Mouse (Mus musculus) thymus, postnatal 0 days (tissue): Measurements from ENCODE around the gene Fndc5. TPM values are rescaled to one million over a fixed set of nuclear protein-coding genes. Genes with fewer than 3 reads are reported as not detected.

Experiments used
- DNase-seq: peaks from one replicate; pipeline ENCODE4 v3.0.0-alpha.2; 2015; ENCODE audit warnings: low spot score
- polyA plus RNA-seq: library from polyadenylated mRNA; unstranded; fragments of >200 nt; fragmentation: Nextera tagmentation; extraction: Ambion mirVana; gene quantifications from 2 replicates; pipeline ENCODE4 v1.2.1, GENCODE M21; 2015

Gene Fndc5
- polyA plus RNA-seq, 1 experiment from 2014 or later, result 0.47 TPM

DNA sequence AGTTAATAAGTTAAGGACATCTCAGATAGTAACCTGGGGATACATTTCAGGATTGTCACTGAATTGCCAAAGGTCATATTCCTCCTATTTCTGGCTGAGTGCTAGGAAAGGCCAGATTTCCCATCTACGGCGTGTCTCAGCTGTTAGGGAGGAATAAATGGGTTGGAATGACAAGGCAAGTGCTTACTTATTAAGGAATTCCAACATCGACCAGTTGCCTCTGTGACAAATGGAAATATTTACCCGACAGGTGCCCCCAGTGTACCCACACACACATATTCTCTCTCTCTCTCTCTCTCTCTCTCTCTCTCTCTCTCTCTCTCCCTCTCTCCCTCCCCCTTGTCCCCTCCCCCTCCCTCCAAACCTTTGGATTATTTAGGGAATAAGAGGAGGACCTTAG, 9.1 kb downstream of the Fndc5 start:
- DNase-seq, result no peak

DNA sequence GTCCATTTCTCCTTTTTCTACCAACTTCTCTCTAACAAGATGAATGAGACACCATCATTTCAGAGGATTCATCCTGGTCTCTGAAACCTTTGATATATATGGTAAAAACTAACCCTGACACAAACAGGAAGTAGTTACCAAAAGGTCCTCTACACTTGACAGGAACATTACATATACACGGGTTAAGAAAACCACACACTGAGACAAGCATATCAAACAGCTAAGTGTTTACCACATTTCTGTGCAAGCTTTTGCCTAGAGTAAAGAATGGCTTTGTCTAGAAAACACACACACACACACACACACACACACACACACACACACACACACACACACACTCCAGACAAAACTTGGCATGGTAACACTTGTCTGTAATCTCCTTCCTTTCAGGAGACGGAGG, 9.6 kb downstream of the Fndc5 start:
- DNase-seq, result peak; percentile 12

DNA sequence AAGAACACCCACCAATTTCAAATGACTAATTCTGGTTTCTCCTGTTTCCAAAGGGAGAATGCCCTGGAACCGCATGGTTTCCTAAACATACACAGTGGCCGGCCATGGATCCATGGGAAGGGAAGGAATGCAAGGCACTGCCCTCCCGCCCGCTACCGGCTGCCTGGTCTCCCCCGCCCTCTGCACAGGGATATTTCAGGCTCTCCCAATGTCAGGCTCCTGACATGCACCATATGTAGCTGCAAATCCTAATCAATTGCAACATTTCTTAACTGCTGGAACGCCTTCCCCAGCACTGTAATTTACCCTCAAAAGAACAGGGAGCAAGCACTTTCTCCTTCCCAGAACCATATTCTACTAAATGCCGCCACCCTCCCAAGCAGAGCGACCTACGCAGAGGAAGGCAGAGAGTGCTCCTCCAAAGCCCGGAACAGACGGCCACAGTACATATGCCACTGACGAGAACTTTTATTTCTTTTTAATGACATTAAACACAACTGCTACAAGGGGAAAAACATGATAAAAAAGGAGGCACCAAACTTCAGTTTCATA, 10.8 kb downstream of the Fndc5 start:
- no peak for DNase-seq

DNA sequence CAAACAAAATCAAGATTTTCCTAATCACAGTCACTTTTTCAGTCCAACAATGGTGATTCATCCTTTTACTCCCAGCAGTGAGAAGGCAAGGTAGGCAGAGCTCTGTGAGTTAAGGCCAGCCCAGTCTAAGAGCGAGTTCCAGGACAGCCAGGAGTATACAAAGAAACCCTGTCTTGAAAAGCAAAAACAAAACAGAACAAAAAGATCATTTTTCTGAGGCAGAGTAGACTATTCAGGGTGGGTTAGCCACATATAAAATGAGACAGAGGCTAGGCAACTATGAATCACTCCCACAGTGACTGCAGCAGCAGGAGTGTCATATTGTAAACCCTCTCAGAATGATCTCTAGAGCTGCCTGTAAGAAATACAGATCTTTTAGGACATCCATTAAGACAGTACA, 12.5 kb downstream of the Fndc5 start:
- no peak for DNase-seq

DNA sequence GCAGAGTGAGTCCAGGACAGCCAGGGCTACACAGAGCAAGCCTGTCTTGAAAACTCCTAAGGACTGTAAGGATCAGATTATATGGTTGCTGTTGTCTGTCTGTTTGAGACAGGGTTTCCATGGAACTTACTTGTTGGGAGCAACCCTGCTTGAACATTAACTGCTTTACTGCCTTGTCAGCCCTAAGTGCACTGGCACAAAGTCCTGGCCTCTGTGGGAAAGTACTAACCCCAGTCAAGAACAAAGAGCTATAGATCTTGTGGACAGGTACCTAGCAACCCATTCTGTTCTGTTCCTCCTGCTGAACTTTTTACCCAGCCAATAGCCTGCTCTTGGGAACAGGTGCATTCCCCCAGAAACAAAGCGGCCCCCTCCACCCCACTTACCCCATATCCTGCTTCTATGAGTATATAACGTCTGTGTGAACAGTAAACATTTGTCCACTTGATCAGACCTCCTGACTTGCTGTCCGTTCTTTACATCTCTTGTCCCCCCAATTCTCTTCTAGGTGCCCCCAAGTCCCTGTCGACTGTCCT, 14.5 kb downstream of the Fndc5 start:
- DNase-seq, result no peak

DNA sequence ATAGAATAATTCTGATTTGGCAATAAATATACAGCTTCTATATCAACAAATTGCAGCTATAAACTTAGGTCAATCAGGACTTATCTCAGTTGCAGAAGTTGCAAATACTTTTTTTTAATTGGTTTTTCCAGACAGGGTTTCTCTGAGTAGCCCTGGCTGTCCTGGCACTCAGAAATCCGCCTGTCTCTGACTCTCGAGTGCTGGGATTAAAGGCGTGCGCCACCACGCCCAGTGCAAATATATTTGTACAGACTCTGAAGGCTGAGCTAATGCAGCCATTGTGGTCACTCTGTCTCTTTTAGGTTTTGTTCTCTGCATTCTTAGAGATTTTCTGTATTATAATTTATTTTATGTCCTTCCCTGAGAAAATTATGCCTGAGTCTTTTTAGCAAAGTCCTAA, 20.7 kb downstream of the Fndc5 start:
- no peak for DNase-seq

DNA sequence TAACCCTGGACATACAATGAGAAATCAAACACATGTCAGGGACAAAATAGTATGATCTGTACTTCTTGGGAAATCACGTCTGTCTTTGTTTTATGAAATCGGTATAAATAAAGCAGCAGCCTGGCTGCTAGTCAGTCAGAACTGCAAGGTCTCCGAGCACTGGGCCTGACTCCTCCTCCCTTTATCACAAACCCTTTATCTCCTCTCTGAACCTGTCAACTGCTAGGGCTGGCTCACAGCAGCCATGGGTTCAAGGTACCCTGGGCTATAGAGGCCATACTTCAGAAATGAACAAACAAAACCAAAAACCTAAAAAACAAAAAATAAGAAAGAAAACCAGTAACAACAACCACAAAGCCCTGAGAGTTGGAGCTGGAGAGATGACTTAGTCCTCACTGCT, 21.8 kb downstream of the Fndc5 start:
- no peak for DNase-seq

DNA sequence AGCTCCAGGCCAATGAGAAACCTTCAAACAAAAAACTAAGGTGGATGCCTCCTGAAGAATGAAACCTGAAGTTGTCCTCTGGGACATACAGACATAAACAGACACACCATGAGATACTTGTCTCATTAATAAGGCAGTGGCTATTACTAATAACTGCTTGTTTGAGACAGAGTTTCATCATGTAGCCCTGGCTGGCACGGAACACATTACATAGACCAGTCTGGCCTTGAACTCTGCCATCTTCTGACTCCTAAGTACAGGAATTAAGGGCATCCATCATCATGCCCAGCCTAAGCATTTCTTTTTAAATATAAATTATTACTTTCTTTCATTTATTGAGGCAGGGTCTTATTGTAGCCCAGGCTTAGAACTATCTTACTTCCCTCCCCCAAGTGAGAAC, 24.3 kb downstream of the Fndc5 start:
- DNase-seq, result no peak

DNA sequence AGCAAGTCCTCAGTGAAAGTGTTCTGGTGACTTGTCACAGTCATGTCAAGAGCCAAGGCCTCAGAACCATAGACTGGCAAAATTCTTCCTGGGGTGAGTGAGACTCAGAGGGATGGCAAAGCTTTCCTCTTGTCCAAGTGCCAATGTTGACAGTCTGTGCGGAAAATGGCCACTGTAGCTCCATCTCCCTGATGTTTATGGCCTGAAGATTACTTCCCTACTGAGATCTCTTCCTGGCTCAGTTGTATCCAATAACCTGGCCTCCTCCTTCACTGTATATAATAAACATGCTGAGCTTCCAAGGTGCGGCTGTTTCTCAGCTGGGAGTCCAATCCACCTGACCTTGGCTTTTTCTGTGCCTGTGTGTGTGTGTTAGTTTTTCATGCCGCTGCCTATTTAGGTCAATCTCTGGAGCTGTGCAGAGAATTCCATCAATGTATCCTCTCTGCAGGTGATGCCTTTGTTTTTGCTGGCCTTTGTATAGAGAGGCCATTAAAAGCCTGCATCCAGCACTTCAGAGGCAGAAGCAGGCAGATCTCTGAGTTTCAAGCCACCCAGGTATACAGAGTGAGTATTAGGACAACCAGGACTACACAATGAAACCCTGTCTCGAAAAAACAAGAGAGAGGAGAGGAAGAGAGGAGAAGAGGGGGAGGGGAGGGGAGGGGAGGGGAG, 24.9 kb downstream of the Fndc5 start:
- DNase-seq, result no peak

DNA sequence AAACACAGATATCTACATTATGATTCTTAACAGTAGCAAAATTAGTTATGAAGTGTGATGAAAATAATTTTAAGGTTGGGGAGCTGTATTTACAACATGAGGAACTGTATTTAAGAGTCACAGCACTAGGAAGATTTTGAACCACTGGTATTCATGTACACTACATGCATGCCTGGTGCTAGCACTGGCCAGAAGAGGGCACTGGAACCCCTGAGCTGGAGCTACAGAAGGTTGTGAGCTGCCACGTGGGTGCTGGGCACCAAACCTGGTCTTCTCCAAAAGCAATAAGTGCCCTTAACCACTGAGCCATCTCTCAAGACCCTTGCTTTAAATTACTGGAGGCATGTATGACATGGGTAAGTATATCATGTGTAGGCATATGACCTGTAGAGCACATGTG, 35.7 kb downstream of the Fndc5 start:
- DNase-seq, result no peak

DNA sequence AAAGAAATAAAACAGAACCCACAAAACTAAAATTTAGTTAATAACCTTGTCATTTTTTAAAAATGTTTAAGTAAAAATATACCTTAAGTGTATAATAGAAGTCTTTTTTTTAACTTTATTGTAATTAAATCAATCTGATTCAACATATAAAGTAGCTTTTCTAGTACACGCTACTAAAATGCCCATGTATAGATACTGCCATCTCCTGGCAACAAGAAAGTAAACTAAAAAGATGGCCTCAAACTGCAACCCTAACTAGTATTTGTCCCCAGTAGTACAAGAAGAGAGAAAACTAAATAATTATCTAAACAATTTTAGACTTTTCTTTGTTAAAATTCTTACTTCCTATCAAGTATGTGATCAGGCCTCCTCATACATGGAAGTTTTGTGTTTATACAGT, 42.8 kb downstream of the Fndc5 start:
- peak; percentile 18 for DNase-seq

DNA sequence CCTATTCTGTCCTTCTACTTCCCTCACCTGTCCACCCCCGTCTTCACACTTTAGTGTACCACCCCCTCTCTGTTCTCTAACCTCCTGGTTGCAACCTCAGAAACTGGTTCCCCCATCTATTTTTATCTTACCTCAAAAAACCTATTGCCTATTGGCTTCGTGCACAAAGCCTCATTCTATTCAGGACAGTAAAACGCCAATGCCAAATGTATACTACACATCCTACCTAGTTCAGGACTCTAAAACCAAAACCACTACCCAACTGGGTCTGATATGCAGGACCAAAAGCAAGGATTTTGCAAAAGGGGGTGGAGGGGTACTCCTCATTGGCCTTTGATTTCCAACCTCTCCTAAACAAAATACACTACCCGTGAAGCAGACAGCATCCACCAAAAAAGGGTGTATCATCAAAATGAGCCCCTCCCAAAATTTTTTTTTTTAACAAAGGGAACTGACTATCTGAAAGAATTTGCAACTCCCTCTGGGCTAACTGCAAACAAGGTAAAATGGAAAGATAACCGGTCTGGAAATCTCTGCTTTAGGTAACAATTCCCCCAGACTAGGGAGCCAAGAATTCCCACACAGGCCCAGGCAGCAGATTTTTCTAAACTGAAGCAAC, 51.4 kb downstream of the Fndc5 start:
- no peak for DNase-seq

DNA sequence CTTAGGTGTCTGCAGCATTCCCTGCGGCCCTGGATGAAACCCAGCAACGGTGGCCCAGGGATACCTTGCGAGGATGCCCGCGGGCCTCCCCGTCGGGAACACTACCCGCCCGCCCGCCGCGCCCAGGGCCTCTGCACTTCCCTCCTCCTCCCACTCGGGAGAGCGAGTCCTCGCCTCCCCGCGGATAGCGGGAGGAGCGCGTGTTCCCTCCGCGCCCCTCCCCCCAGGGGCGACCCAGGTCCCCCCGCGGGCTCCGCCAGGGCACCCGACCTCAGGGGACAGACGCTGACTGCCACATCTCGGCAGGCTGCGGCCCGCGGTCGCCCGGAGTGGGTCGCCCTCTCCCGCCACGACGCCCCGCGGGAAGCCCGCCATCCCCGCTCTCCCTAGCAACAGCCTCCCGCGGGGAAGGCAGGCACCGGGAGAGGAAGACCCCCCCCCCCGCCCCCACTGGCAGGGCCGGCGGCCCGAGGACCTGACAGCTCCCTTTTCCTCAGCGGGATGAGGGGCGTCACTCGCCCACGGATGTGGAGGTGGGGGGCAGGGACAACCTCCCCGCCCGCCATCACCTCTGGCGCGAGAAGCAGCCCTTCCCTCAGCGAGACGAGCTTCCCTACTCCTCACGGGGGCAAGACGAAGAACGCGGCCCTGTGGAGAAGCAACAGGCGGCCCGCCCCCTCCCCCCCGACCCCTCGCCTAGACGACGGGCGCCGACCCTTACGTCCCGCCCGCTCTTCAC, 52.2 kb downstream of the Fndc5 start:
- no peak for DNase-seq

DNA sequence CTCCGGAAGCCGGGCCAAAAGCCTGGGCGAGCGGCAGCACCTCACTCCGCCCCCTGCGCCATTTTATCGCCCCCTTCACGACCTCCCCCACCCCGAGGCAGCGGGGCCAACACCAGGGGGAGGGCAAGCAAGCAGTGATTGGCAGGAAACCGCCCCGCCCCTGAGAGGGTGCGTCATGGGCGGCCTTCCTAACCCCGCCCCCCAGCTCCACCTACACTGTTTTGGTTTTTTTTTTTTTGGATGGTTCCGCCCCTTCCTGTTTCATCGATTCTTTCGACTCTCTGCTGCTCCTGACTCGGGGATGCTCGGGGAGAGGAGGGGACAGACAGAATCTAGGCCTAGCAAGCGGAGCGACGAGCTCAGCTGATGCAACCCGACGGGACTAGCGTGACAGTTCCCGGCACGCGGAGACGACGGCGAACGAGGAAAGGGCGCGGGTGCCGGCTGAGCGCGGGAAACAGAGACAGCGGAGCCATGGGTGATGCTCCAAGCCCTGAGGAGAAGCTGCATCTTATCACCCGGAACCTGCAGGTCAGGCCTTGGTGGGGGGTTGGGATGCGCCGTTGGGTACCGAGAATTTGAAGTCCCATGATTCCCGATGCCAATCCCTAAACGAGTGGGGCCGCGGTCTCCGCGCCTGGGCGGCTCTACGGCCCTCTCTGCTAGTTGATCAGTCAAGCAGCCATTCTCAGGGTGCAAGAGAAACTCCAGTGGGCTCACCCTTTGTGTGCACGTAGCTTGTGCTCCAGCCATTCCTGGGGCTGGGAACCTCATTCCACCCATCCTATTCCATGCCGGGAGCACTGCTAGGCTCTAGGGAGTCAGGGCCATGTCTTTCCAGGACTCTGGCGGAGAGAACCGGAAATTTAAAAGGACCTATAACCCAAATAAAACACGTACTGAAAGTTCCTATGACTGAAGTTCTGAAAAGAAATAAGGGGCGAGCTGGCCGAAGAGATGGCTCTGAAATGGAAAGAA, 53.0 kb downstream of the Fndc5 start, which contains the start of the genes S100pbp and Yars:
TSS of gene S100pbp (minus strand) at position 186 of the 978 bp plus-strand sequence.
TSS of gene Yars (plus strand) at position 219 of the 978 bp plus-strand sequence.
- peak; percentile 99 for DNase-seq

DNA sequence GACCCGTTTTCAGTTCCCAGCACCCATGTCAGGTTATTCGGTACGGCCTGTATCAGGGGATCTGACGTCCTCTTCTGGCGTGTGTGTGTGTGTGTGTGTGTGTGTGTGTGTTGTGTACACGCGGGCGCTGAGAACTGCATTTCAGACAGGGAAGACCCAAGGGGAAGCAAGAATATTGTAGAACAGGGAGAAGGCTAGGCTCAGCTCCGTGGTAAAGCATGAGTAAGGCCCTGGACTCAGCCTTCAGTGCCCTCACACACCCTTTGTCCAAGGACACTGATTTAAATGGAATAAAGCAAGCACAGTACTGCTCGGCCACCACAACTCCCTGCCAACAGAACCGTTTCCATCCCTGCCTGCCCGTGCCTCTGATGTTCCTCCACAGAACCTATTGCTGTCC, 53.7 kb downstream of the Fndc5 start:
- DNase-seq, result no peak

DNA sequence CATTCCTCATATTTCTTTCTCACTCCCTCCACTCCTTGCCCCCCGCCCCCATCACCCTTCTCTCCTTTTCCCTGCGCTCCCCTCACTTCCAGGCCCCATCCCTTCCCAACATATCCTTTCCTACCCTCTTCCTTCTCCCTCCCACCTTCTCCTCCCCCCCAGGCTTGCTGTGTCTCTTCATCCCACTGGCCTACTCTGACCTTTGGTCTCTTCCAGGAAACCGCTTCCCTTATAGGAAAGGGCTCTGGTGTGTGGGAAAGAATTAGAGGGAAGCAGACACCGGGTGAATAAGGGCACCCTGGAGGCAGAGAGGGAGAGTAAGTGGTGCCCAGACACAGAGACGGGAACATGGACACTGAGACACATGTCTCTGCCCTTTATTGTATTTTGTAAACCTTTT, 54.9 kb downstream of the Fndc5 start:
- no peak for DNase-seq
